Mouse (Mus musculus): ENCODE data around the gene Il18bp.

The Il18bp gene

DNA sequence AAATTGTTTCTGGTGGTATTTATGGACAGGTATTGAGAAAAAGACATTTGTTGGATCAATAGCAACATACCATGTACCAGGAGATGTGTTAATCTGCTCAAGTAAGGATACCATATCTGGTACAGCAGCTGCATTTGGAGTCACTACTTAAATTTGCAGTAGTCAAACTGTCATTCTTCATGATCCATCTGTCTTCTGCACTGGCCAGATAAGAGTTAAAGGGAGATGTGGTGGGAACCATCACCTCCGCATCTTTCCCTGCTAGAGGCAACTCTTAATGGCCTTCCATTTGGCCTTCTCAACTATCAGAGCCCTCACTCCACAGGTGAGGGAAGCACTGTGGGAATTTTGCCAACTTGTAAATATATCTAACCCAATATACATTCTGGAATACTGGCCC, 12.0 kb downstream of the Il18bp start:
- CTCF ChIA-PET = no interaction called here

DNA sequence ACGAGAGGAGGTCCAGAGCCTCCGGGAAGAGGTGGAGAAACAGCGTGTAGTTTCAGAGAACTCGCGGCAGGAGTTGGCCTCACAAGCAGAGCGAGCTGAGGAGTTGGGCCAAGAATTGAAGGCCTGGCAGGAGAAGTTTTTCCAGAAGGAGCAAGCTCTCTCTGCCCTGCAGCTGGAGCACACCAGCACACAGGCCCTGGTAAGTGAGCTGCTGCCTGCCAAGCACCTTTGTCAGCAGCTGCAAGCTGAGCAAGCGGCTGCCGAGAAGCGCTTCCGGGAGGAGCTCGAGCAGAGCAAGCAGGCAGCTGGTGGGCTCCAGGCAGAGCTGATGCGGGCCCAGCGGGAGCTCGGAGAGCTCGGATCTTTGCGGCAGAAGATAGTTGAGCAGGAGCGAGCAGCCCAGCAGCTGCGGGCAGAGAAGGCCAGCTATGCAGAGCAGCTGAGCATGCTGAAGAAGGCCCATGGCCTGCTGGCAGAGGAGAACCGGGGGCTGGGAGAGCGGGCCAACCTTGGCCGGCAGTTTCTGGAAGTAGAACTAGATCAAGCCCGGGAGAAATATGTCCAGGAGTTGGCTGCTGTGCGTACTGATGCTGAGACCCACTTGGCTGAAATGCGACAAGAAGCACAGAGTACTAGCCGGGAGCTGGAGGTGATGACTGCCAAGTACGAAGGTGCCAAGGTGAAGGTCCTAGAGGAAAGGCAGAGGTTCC, 17.4 kb downstream of the Il18bp start:
- CTCF ChIA-PET = no interaction called here

DNA sequence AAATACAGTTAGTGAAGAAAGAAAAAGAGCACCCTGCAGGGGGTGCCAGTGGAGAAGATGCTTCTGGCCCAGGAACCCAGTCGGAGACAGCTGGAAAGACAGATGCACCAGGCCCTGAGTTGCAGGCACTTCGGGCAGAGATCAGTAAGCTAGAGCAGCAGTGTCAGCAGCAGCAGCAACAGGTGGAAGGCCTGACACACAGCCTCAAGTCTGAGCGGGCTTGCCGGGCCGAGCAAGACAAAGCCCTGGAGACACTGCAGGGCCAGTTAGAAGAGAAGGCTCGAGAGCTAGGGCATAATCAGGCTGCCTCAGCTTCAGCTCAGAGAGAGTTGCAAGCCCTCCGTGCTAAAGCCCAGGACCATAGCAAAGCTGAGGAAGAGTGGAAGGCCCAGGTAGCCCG, 18.2 kb downstream of the Il18bp start:
- CTCF ChIA-PET = no interaction called here

DNA sequence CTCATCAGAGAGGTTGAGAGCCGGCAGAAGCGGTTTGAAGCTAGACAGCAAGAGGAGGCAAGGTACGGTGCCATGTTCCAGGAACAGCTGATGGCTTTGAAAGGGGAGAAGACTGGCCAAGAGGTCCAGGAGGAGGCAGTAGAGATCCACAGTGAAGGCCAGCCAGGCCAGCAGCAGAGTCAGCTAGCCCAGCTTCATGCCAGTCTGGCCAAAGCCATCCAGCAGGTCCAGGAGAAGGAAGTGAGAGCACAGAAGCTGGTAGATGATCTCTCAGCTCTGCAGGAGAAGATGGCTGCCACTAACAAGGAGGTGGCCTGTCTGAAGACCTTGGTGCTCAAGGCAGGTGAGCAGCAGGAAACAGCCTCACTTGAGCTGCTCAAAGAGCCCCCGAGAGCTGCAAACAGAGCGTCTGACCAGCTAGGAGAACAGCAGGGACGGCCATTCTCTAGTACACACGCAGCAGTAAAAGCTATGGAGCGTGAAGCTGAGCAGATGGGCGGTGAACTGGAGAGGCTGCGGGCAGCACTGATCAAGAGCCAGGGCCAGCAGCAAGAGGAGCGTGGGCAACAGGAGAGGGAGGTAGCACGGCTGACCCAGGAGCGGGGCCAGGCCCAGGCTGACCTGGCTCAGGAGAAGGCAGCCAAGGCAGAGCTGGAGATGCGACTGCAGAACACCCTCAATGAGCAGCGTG, 18.9 kb downstream of the Il18bp start:
- CTCF ChIA-PET = no interaction called here

DNA sequence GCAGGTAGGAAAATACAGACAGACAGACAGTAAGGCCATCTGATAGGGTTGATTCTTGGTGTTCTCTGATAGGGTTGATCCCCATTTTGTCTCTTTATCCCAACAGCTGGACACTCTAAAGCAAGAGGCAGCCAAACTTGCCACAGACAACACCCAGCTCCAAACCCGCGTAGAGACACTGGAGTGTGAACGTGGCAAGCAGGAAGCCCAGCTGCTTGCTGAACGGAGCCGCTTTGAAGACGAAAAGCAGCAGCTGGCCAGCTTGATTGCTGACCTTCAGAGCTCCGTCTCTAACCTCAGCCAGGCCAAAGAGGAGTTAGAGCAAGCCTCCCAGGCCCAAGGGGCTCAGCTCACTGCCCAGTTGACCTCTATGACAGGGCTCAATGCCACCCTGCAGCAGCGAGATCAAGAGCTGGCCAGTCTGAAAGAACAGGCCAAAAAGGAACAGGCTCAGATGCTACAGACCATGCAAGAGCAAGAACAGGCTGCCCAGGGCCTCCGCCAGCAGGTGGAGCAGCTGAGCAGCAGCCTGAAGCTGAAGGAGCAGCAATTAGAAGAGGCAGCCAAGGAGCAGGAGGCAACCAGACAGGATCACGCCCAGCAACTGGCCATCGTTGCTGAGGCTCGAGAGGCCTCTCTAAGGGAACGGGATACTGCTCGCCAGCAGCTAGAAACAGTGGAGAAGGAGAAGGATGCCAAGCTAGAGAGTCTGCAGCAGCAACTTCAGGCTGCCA, 20.1 kb downstream of the Il18bp start:
- CTCF ChIA-PET = no interaction called here

DNA sequence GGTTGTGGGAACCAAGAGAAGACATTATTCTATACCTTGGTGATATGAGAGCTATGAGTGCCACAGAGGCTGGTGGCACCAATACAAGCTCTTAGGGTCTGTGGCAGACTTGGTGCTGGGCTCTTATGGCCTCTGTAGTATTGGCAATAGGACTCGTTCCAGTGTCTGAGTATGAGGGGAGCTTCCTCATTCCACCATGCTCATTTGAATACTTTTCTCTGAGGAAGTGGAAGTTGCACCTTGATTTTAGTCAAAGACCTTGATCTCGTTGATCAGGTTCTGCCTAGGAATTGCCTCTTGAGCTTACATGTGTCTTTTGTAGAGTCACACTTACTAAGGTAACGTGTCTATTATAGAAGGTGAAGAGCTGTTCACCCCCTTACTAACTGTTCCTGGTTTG, 24.2 kb downstream of the Il18bp start:
- CTCF ChIA-PET = interaction anchor here (0.5 to 1.2 kb wide), 2 partner anchors 35 to 76 kb away, joined by 3 to 4 read pairs; no protein-coding TSS in a partner anchor

DNA sequence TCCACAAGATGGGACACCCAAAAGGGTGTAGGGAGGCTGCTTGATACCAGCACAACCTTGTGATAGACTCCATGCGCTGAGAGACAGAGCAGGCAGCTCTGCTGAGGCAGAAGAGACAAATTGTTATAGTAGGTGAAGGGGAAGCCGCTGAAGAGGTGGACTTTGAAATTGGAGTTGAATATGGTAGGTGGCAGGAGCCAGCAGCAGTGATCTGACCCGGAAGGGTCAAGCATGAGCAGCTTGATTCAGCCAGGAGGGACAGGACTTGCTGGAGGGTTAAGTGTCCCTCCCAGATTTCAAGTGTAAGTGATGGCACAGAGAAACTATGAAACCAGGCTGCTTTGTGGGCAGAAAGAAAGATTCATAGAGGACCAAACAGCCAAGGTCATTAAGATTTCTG, 33.4 kb downstream of the Il18bp start:
- CTCF ChIA-PET = no interaction called here

DNA sequence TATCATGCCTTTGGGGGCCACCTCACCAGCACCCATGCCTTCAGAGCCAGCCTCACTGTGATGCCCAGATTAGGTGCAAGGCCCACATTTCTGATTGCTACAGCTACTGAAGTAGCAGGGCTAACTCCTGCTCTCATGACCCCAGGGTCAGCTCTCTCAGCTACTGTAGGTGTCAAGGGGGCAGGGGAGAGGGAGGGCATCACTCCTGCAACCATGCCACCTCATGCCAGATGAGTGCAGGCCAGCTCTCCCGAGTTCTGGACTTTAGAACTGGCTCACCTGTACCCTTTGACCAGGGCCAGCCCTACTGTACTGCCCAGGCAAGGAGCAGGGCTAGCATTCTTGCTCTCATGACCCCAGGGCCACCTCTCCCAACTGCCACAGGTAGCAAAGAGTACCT, 35.8 kb downstream of the Il18bp start:
- CTCF ChIA-PET = interaction anchor here (0.6 kb wide), 1 partner anchor 632 kb away, joined by 6 read pairs; no protein-coding TSS in a partner anchor

DNA sequence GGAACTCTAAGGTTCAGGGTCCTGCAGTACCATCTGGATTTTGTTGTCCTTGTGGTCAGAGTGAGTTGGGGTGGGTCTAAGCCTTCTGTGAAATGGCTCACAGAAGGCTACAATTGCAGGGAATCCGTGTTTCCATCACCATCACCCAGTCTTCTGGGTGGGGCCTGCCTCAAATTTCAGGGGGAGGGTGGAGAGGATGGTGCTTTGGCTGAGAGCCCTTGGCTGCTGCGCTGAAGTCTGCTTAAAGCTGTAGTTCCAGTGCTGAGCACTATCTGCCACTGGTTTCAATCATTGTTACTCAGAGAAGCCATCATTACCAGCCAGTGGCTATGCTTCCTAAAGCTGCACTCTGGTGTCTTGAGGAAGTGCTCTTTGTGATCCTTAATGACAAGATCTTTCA, 44.0 kb downstream of the Il18bp start:
- CTCF ChIA-PET = no interaction called here

DNA sequence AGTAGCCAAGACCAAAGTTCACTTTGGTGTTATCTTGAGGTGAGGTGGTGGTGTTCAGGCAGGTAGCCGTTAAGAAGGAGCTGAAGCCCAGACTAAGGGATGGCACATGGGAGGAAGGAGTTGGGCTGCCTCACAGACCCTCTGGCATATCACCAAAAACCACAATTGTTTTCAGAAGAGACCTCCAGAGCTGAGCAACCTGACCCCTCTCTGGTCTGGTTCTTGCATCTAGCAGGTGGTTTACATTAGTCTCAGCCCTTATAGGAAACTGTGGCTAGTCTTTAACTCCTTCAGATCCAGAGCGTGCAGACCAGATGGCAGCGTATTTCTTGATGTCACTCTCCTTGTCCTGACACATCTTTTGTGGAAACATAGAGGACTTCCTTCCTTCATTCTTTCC, 44.8 kb downstream of the Il18bp start:
- CTCF ChIA-PET = no interaction called here

DNA sequence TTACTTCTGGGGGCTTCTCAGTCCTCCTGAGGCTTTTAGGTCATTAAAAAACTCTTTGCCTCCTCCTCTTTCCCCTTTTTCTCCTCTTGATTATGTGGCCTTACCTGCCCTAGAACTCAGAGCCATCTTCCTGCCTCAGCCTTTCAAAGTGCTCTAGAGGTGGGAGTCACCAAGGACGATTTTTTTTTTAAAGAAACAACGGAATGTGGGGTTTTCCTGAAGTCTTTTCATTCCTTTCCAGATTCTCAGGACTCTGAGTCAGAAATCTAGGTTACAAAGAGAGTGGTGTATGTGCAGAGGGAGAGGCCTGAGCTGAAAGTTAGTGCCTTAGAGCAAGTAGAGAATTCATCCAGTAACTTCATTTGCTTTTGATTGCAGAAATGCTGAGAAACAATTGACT, 46.8 kb downstream of the Il18bp start:
- CTCF ChIA-PET = interaction anchor here (0.5 to 1.6 kb wide), 2 partner anchors 20 to 52 kb away, joined by 4 to 21 read pairs; no protein-coding TSS in a partner anchor

DNA sequence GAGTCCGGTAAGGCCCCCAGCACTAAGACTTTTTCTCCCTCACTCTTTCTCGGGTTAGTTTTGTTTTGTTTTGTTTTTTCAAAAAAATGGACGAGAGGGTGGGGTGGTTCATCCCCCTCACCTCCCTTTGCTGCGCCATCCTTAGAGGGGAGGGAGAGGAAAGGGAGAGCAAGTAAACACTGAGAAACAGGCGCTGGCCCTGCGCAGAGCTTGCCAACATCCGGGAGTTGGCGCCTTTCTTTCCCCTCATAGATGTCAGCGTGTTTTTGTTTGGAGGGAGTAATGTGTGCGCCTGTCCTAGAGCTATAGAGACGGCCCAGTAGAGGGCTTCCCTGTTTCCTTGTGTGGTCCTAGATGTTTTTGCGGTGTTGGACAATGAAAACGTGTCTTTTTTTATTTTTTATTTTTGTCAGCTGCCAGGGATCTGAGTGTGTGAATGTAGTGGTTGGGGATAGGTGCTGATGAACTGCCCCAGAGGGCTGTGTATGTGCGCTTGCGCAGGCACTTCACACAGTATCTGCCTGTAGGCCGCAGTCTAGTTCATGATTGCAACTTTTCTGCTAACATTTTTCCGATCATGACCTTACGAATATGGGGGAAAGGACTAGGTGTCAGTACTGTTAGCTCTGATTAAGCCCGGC, 47.5 kb downstream of the Il18bp start:
- CTCF ChIA-PET = interaction anchor here (0.5 to 1.6 kb wide), 3 partner anchors 19 to 133 kb away, joined by 4 to 21 read pairs (median 4); partner anchors contain the start of gene Inppl1

DNA sequence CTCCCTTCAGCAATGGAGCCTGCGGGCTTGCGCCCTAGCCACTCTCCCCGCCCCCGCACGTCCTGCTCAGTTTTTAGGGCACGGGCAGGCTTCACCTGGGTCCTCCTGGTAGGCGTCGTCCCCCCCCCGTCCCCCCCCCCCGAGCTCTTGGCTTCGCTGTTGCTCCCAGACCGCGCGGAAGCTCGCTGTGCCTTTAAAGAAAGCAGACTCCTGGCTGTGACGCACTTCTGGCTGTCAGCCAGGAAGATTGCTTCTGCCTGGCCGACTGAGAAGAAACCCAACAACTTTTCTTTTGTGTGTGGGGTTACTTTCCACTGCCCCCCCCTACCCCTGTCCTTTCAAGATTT, 48.1 kb downstream of the Il18bp start:
- CTCF ChIA-PET = interaction anchor here (0.6 kb wide), 1 partner anchor 132 kb away, joined by 4 read pairs; the partner anchor contains the start of gene Inppl1

DNA sequence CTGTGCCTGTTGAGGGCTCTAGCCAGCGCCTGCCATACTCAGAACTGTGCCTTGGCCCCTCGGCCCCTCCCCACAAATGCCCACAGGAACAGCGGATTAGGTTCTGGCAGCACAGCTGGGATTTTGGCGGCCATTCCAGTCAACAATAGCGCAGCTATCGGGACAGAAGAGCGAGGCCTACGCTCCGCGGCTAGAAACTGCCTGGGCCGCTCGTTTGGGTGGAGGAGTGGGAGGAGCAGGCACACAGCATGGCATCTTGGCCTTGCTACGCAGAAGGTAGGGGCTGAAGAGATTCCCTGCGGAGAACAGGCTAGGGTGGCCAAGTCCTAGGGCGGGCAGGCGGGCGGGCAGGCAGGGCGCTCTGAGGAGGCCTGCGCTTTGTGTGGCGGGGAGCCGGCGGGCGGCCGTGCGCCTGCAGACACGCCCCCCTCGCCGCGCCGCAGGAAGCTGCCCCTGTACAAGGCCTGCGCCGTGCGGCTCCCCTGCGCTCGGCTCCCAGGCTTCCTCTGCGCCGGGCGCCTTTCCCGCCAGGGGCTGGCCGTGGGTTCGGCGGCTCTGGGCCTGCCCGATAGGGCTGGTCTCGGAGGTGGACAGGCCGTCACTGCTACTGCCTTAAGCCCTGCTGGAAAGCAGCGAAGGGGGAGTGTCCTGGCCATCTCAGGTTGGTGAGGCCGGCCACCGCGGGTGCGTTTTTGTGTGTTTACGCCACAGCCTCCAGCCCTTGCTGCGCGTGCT, 48.6 kb downstream of the Il18bp start:
- CTCF ChIA-PET = no interaction called here

DNA sequence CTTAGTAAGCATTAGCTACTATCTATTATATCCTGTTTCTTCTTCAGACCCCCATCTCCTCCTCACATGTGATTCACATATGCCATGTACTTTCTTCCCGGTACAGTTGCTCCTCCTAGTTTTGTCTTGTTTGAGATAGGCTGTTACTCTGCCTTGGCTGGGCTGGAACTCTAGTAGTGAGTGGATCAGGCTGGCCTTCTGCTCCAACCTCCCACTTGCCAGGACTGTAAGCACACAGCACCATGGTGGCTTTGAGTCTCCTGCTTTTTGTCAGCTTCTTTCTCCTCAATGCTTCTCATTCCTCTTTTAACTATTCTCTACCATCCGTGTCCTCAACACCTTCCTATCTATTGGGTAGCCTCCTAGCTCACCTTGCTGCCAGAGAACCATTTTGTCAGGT, 49.7 kb downstream of the Il18bp start:
- CTCF ChIA-PET = interaction anchor here (0.5 to 0.6 kb wide), 3 partner anchors 111 to 483 kb away, joined by 3 to 11 read pairs (median 5); no protein-coding TSS in a partner anchor

DNA sequence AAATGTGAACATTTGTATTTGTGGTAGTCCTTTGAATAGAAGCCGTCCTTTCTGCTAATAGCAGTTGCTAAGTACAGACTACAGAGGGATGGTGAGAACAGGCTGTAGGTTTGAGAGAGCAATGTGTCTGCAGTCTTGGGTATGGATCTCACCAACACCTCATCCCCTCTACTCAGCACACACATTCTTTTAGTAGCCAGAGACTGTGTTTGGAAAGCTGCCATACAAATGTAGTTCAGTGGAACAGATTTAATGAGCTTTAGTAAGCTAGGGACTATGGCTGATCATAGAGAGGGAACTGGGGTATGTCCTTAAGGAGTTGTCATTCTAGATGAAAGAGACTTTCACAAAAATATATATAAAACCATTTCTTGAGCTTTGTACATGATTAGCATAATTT, 51.2 kb downstream of the Il18bp start:
- CTCF ChIA-PET = interaction anchor here (0.6 kb wide), 1 partner anchor 100 kb away, joined by 4 read pairs; no protein-coding TSS in a partner anchor

DNA sequence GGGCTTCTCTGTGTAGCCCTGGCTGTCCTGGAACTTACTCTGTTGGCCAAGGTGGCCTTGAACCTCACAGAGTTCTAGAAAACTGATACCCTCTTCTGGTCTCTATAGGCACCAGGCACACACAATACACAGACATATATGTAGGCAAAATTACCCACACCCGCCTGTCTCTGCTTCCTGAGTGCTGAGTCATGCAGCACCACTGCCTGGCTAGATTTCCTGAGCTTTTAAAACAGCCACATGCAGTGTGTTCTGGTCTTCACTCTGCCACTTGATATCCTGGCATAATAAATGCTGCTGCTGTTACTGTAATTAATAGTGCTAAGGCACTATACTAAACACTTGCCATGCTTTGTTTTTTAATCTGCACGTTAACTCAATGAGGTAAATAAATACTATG, 52.9 kb downstream of the Il18bp start:
- CTCF ChIA-PET = no interaction called here

Data from spleen, embryonic (tissue).